Mouse (Mus musculus): ENCODE data around the gene Cntn2. TPM values are rescaled to one million over a fixed set of nuclear protein-coding genes. Genes with fewer than 3 reads are reported as not detected.
A peak's percentile ranks its signal among the peaks of the same experiment; 100 is the strongest.

Cntn2 gene
- 26.1 and 28.1 TPM in 2 replicates for polyA plus RNA-seq (2014; fragmentation: Nextera tagmentation; extraction: Ambion mirVana)

DNA sequence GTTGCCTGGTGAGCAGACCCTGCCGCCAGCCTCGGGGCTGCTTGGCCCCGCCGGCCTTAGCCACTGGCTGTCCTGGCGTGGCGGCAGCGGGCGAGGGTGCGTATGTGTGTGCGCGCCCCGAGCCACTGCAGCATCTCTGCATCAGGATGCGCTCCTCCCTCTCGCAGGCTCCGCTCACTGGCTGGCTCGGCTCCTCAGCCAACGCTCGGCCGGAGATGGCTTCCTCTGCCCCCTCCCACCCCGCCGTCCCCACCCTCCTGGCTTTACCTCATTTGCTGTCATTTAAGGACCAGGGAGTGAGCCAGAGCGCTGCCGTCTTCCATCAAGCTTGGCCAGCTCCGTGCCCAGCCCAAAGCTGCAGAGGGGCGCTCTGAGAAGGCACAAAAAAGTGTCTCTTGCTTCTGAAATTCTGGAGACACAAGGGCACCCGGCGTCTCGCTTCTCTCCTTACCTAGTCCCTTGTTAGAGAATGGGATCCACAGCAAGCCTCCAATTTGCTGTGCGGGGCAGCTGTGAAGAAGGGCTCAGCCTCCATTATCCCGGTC lies at the start of gene Cntn2:
Gene Cntn2, minus strand, starts transcription at position 495 of the 545 bp plus-strand sequence.
- ATAC-seq (ENCODE audit: low FRiP score), result peak; percentile 89
- Histone ChIP-seq H3K9me3 (ENCODE audit: control insufficient read depth, low read length) (no peaks in the 10 kb centered on the region), H3K9ac (peak within 1 kb of the TSS; percentile 61), H3K4me1 (replicated peaks; ENCODE audit: control insufficient read depth, insufficient read depth, low read length) (peaks cover 40% of the 10 kb centered on the region), H3K27me3 (ENCODE audit: control insufficient read depth, insufficient read depth, low read length) (peaks cover 9% of the 10 kb centered on the region), H3K4me2 (replicated peaks) (peak within 1 kb of the TSS; percentile 52), H3K27ac (peak within 1 kb of the TSS; percentile 76), H3K36me3 (replicated peaks; ENCODE audit: control insufficient read depth, insufficient read depth) (no peaks in the 10 kb centered on the region), H3K4me3 (replicated peaks; ENCODE audit: low read length) (peak within 1 kb of the TSS; percentile 37)
- DNase-seq (ENCODE audit: low spot score), result peak; percentile 72
- WGBS, result under 1% methylated on average over 30 of the region's 30 CpGs

DNA sequence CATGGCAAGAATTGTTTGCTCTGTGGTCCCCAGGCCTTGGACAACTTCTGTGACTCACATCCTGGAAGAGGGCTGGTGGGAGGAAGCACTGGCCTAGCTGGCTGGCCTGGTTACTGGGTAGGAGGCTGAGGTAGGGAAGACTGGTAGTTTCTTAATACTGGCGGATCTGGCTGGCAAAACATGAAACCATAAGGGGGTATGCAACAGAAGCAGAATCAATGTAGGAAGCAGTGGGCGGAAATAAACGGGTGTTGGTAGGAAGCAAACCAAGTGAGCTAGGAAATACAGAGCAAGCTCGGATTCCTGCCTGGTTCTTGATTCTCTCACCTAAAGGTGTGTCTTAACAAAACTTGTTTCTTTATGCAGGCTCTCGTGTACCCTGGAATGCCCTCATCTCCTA lies 49.1 kb upstream of the Cntn2 start:
- no peaks in the 10 kb centered on the region for H3K9me3 ChIP-seq (ENCODE audit: control insufficient read depth, low read length)
- no peaks in the 10 kb centered on the region for H3K4me1 ChIP-seq (replicated peaks; ENCODE audit: control insufficient read depth, insufficient read depth, low read length)
- H3K4me2 ChIP-seq (replicated peaks), result no peak overlapping the region
- no peak overlapping the region for H3K9ac ChIP-seq
- 93% methylated on average over 5 of the region's 5 CpGs for WGBS
- ATAC-seq (ENCODE audit: low FRiP score), result no peak
- H3K27ac ChIP-seq, result no peak overlapping the region
- DNase-seq (ENCODE audit: low spot score), result no peak
- peaks cover 28% of the 10 kb centered on the region for H3K36me3 ChIP-seq (replicated peaks; ENCODE audit: control insufficient read depth, insufficient read depth)
- H3K27me3 ChIP-seq (ENCODE audit: control insufficient read depth, insufficient read depth, low read length), result no peaks in the 10 kb centered on the region
- H3K4me3 ChIP-seq (replicated peaks; ENCODE audit: low read length), result no peak overlapping the region

DNA sequence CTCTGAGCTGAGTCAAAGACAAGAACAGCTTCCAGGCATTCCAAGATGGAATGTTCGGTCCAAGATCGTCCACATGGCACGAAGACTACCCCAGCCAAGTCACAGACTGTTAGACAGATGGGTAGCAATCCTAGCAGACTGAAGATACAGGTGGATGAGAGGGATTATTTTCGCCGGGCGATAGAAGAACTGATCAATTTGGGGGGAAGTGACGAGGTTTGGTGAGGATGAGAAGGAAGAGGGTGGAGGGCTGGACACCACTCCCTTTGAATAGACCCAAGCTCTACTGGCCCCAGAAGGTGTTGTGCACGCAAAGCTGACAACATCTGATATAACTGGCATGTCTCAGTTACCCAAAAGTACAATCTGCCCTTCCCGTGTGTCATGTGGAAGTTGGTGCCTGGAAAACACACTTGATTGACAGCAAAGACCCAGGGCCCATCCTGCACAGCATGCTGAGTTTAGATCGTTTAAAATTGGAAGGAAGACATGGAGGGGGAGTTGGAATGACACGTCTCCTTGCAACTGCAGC lies 48.4 kb upstream of the Cntn2 start:
- Histone ChIP-seq H3K4me3 (replicated peaks; ENCODE audit: low read length) (no peak overlapping the region), H3K9ac (no peak overlapping the region), H3K4me2 (replicated peaks) (no peak overlapping the region), H3K27ac (no peak overlapping the region), H3K27me3 (ENCODE audit: control insufficient read depth, insufficient read depth, low read length) (no peaks in the 10 kb centered on the region), H3K4me1 (replicated peaks; ENCODE audit: control insufficient read depth, insufficient read depth, low read length) (peaks cover 5% of the 10 kb centered on the region; the same call in 1 of the 2 replicates), H3K36me3 (replicated peaks; ENCODE audit: control insufficient read depth, insufficient read depth) (peaks cover 22% of the 10 kb centered on the region), H3K9me3 (ENCODE audit: control insufficient read depth, low read length) (no peaks in the 10 kb centered on the region)
- 83% methylated on average over 11 of the region's 11 CpGs for WGBS
- ATAC-seq (ENCODE audit: low FRiP score) (no peak), DNase-seq (ENCODE audit: low spot score) (no peak)

DNA sequence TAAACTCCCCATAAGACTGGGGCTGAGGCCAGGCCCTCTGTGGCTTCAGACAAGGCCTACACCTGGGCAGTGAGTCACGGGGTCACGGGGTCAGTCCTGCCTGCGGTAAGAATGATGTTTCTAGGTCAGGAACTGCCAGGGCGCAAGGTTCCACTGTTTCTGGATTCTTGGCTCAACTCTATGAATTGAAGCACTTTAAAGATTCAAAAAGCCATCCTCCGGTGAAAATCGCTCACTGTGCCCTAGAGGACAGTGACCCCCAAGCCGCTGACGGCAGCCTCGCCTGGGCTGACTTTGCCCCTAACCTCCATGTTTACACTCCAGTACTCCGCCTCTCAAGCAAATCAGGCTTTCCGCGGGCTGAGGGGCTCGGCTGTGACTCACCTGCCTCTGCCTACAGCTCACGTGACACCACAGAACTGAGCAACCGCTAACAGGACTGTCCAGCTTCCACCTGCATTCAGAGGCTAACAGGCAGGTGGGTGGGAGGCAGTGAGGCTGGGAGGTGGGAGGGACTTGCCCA lies 43.7 kb upstream of the Cntn2 start:
- H3K9ac ChIP-seq, result no peak overlapping the region
- H3K36me3 ChIP-seq (replicated peaks; ENCODE audit: control insufficient read depth, insufficient read depth), result peaks cover 15% of the 10 kb centered on the region
- ATAC-seq (ENCODE audit: low FRiP score) (no peak), DNase-seq (ENCODE audit: low spot score) (no peak)
- 59% methylated on average over 15 of the region's 15 CpGs for WGBS
- H3K27ac ChIP-seq, result no peak overlapping the region
- H3K9me3 ChIP-seq (ENCODE audit: control insufficient read depth, low read length), result no peaks in the 10 kb centered on the region
- H3K4me1 ChIP-seq (replicated peaks; ENCODE audit: control insufficient read depth, insufficient read depth, low read length), result peaks cover 29% of the 10 kb centered on the region
- H3K27me3 ChIP-seq (ENCODE audit: control insufficient read depth, insufficient read depth, low read length), result no peaks in the 10 kb centered on the region
- H3K4me3 ChIP-seq (replicated peaks; ENCODE audit: low read length), result no peak overlapping the region
- H3K4me2 ChIP-seq (replicated peaks), result no peak overlapping the region

DNA sequence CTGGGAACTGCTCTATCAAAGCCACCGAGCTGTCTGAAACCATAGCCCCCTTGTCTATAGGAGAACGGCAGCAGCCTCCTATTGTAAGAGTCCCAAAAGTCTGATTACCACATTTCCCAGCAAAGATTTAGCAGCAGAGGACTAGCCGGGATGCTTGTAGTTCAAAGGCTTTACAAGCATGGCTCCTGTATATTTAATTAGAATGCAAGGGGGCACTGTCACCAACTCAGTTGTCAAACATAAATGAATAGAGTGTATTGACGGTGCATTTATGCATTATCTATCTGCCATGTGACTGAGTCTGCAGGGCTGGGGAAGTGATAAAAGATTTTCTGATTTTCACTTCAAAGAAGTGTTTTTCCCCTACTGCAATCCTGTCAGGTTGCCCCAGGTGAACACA lies 42.3 kb upstream of the Cntn2 start:
- H3K27ac ChIP-seq, result peak overlapping the region; percentile 58
- peaks cover 41% of the 10 kb centered on the region for H3K4me1 ChIP-seq (replicated peaks; ENCODE audit: control insufficient read depth, insufficient read depth, low read length)
- H3K27me3 ChIP-seq (ENCODE audit: control insufficient read depth, insufficient read depth, low read length), result no peaks in the 10 kb centered on the region
- ATAC-seq (ENCODE audit: low FRiP score) (no peak), DNase-seq (ENCODE audit: low spot score) (no peak)
- H3K4me3 ChIP-seq (replicated peaks; ENCODE audit: low read length), result no peak overlapping the region
- H3K9ac ChIP-seq, result no peak overlapping the region; the same call in 1 of the 2 replicates
- H3K9me3 ChIP-seq (ENCODE audit: control insufficient read depth, low read length), result no peaks in the 10 kb centered on the region
- peaks cover 12% of the 10 kb centered on the region for H3K36me3 ChIP-seq (replicated peaks; ENCODE audit: control insufficient read depth, insufficient read depth)
- H3K4me2 ChIP-seq (replicated peaks), result no peak overlapping the region
- 22% methylated on average over 4 of the region's 4 CpGs for WGBS

DNA sequence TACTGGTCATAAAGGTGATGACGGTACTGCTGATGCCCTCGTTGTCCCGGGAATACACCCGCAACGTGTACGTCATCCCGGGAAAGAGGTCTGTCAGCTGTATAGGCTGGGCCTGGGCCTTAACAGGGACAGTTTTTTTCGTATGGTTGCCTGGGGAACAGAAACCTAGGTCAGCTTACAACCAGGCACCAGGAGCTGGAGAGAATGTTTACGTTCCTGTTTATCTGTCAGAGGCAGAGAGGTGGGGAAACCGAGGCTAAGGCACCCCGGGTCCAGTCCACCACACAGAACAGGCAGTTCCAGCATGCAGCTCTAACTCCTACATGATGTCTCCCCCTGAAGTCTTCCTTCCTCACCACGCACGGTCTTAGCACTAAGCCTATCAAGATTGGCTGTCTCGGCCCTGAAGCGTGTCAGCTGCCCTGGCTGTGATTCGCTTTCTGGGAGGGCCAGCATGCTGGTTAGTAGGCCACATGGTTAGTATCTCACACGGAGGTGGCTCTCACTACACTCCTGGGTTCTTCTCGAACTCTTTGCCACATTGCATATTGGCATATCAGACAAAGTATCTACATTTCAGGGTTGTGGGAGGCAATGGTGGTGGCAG lies 40.0 kb upstream of the Cntn2 start:
- ATAC-seq (ENCODE audit: low FRiP score), result no peak; the same call in 1 of the 2 replicates
- WGBS, result 72% methylated on average over 18 of the region's 18 CpGs
- no peak overlapping the region for H3K4me3 ChIP-seq (replicated peaks; ENCODE audit: low read length)
- H3K9me3 ChIP-seq (ENCODE audit: control insufficient read depth, low read length), result no peaks in the 10 kb centered on the region
- no peak overlapping the region for H3K4me2 ChIP-seq (replicated peaks)
- peaks cover 41% of the 10 kb centered on the region for H3K4me1 ChIP-seq (replicated peaks; ENCODE audit: control insufficient read depth, insufficient read depth, low read length)
- peak overlapping the region; percentile 82 for H3K27ac ChIP-seq
- no peaks in the 10 kb centered on the region for H3K27me3 ChIP-seq (ENCODE audit: control insufficient read depth, insufficient read depth, low read length)
- peak overlapping the region; percentile 18; the same call in 1 of the 2 replicates for H3K9ac ChIP-seq
- no peak for DNase-seq (ENCODE audit: low spot score)
- peaks cover 25% of the 10 kb centered on the region for H3K36me3 ChIP-seq (replicated peaks; ENCODE audit: control insufficient read depth, insufficient read depth)

DNA sequence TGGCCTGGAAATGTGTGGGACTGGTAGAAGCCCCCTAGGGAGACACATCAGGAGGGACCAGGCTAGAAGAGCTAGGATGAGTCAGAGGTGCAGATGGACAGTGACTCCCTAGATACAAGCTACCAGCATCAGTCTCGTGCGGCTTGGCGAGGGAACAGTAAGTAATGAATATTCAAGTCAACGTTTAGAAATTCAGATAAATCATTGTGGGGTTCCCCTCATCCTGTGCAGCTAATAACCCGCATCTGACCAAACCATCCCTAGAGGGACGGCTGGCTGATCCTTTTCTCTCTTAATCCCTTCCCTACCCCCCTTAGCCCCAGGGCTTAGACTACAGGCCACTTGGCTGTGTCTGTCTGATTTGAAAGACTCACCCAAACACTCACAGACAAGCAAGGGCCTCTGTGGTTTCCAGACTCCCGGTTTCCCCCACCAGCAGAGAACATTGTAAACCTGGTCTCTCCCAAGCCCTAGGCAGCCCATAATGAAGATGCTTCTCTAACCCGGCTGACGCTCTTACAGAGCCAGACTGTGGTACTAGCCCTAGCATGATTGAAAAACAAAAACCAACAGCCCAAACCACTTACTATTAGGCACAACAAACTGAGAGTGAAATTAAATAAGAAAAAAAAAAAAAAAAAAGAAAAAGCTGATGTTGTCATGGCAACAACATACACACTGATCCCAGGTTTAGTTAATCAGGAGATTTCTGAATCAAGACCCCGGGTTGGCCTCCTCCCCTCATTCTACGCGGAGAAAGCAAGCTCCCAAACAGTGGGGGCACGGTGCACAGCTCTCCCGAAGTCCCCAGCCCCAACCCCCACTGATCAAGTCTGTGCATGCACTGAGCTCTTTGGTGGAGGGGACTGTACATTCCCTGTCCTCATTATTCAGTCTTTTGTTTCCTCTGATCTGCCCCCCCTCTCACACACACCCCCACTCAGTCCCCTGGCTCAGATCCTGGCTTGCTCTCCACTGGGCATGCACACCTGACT lies 39.1 kb upstream of the Cntn2 start:
- Histone ChIP-seq H3K4me2 (replicated peaks) (no peak overlapping the region), H3K9me3 (ENCODE audit: control insufficient read depth, low read length) (no peaks in the 10 kb centered on the region), H3K36me3 (replicated peaks; ENCODE audit: control insufficient read depth, insufficient read depth) (peaks cover 20% of the 10 kb centered on the region), H3K4me1 (replicated peaks; ENCODE audit: control insufficient read depth, insufficient read depth, low read length) (peaks cover 41% of the 10 kb centered on the region), H3K9ac (peak overlapping the region; percentile 42), H3K27ac (peak overlapping the region; percentile 82), H3K27me3 (ENCODE audit: control insufficient read depth, insufficient read depth, low read length) (no peaks in the 10 kb centered on the region), H3K4me3 (replicated peaks; ENCODE audit: low read length) (no peak overlapping the region)
- DNase-seq (ENCODE audit: low spot score) (peak; percentile 27), ATAC-seq (ENCODE audit: low FRiP score) (peak; percentile 54)
- WGBS, result 12% methylated on average over 14 of the region's 14 CpGs

DNA sequence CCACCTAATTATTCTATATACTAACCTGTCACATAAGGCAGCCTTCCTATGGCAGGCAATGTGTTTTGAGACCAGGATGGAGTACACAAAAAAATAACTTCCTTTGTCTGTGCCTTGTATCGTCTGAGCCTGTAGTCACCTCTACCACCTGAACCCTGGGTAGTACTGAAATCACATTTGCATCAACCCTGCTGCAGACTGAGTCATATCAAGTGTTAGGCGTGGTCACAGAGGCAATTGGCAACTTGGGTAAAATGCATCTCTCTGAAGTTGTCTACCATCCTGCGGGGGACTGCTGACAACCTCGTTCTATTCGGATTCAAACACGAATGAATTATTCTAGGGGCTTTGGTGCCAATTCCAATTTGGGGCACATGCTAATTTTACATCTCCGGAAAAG lies 37.0 kb upstream of the Cntn2 start:
- no peaks in the 10 kb centered on the region for H3K9me3 ChIP-seq (ENCODE audit: control insufficient read depth, low read length)
- no peak overlapping the region for H3K9ac ChIP-seq
- WGBS, result 93% methylated on average over 7 of the region's 7 CpGs
- H3K36me3 ChIP-seq (replicated peaks; ENCODE audit: control insufficient read depth, insufficient read depth), result peaks cover 24% of the 10 kb centered on the region
- ATAC-seq (ENCODE audit: low FRiP score), result no peak
- no peak overlapping the region for H3K4me3 ChIP-seq (replicated peaks; ENCODE audit: low read length)
- H3K27me3 ChIP-seq (ENCODE audit: control insufficient read depth, insufficient read depth, low read length), result no peaks in the 10 kb centered on the region
- peaks cover 27% of the 10 kb centered on the region for H3K4me1 ChIP-seq (replicated peaks; ENCODE audit: control insufficient read depth, insufficient read depth, low read length)
- DNase-seq (ENCODE audit: low spot score), result no peak
- H3K27ac ChIP-seq, result peak overlapping the region; percentile 35; the same call in 1 of the 2 replicates
- no peak overlapping the region for H3K4me2 ChIP-seq (replicated peaks)

DNA sequence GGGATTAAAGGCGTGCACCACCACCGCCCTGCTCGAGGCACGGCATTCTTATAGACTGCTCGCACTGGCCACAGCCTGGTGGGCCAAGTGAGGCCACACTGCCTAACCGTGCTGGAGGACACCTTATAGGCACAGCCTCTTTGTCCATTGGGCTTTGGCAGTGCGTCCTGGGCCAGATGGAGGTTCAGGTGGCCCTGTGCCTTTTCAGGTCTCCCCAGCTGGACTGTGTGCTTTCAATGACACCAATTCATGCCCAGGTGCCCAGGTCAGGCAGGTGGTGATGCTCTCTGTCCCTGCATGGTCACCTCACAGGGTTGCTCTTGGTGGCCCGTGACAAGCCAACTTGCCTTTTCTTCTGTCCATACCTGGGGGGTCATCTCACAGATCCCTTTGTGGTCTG lies 33.8 kb upstream of the Cntn2 start:
- H3K4me2 ChIP-seq (replicated peaks), result no peak overlapping the region
- no peaks in the 10 kb centered on the region for H3K9me3 ChIP-seq (ENCODE audit: control insufficient read depth, low read length)
- H3K27ac ChIP-seq, result no peak overlapping the region
- ATAC-seq (ENCODE audit: low FRiP score) (no peak), DNase-seq (ENCODE audit: low spot score) (no peak)
- H3K4me1 ChIP-seq (replicated peaks; ENCODE audit: control insufficient read depth, insufficient read depth, low read length), result peaks cover 13% of the 10 kb centered on the region
- H3K27me3 ChIP-seq (ENCODE audit: control insufficient read depth, insufficient read depth, low read length), result no peaks in the 10 kb centered on the region
- 95% methylated on average over 8 of the region's 8 CpGs for WGBS
- peaks cover 32% of the 10 kb centered on the region for H3K36me3 ChIP-seq (replicated peaks; ENCODE audit: control insufficient read depth, insufficient read depth)
- H3K9ac ChIP-seq, result no peak overlapping the region
- H3K4me3 ChIP-seq (replicated peaks; ENCODE audit: low read length), result no peak overlapping the region

All from hindbrain, embryonic 14.5 days (tissue).